Mouse (Mus musculus) regulatory T cell (primary cell): ENCODE measurements at regions not wholly inside any gene's neighbourhood (a gene's known extent, or its start where the extent isn't known, plus 50 kb on each side); places are given as distances from the start of the nearest gene placed in this dataset.

Experiments used
- in situ Hi-C: fragments of 300-600 bp; cut with MboI, MseI; formaldehyde crosslinking; loops from one replicate; pipeline ENCODE4 v1.15.1; 2025; ENCODE audit warnings: high pct_unique_total_duplicates

GRCm38 (mm10) chr12:7777220-7778055 lies 200.0 kb upstream of the Apob start:
- in situ Hi-C loops = no loop called here

- in situ Hi-C loops = no loop called here
Measured at GRCm38 (mm10) chr12:7778056-7778440, 199.4 kb upstream of the Apob start.

DNA sequence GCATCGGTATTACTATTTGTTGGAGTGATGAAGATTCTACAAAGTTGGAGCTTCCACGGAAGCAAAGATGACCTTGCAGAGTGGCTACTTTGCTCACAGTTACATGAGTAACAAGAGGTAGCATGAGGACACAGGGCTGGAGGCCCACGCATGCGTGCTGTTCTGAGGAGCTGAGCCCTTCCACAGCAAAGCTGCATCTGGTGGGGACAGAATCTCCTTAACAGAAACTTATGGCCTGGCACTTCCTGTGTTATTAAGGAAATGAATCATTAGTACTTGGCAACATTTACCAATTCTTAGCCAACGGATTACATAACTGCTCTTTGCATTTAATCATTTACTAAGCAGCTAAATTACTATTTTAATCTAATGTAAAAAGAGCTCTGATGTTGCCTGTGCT lies 160.8 kb upstream of the Apob start:
- in situ Hi-C loops = no loop called here

GRCm38 (mm10) chr12:7820006-7820704 lies 157.3 kb upstream of the Apob start:
- in situ Hi-C loops = no loop called here

DNA sequence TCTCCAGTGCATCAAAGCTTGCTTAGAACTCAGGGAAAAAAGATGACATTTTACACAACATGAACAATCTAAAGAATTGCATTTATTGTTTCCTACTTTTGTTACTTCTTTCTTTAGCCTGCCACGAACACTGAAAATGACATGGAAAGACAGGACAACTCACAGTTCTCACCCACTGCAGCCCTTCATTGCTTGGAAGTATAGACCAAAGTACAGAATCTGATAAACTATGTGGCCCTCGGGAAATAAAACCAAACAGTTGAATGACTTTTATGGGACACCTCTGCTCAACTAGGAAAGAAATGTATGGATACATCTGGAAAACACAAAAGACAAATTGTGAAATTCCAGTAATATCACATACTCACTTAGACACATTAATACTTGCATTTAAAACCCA lies 156.7 kb upstream of the Apob start:
- in situ Hi-C loops = no loop called here

GRCm38 (mm10) chr12:7835731-7836130 lies 141.7 kb upstream of the Apob start:
- in situ Hi-C loops = no loop called here

DNA sequence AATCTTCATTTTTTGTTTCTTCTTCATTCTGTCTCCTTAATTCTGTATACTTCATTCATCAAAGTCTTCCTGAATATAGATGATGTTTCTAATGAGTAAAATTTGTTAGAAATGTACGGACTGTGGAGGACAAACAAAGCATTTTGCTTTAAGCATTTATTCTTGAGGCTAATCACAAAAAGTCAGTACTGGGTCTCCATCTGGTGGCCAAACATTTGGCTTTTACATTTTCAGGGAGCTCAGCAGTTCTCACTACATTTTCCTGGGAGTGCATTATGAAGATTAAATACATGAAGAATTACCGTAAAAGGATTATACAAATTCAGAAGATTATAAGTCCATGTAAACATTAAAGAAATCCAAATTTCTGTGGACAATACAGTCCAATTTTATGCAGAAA lies 123.6 kb upstream of the Apob start:
- in situ Hi-C loops = no loop called here

DNA sequence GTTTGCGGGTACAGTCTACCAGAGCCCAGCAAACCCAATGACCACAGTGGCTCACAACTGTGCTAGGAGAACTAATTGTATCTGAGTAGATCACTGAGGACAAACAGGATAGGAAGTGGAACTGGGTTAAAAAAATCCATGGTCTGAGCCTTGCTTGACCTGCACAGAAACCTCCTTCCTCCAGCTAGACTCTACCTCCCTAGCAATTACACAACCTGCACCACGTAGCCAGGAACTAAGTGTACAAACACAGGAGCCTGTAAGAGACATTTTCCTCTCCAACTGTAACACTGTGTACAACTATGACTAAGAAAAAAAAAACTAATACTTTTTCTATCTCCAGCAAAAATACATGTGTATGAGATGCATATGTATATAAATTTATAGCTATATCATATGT lies 121.8 kb upstream of the Apob start:
- in situ Hi-C loops = no loop called here

DNA sequence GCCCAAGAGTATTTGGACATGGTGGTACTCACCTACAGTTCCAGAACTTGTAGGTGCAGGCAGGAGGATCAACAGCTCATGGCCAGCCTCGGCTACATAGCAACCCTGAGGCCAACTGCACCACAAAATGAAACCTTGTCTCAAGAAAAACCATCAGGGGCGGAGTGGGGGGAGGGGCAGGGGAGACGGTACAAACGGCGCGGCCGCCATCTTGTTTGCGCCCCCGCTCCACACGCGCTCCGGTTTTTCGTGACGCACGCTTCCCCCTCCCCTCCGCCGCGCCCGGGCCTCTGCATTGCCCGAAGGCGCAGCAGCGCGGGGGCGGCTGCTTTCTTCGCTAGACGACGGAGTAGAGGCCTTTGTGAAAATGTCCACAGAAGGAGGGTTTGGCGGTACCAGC lies 117.9 kb upstream of the Apob start:
- in situ Hi-C loops = no loop called here

DNA sequence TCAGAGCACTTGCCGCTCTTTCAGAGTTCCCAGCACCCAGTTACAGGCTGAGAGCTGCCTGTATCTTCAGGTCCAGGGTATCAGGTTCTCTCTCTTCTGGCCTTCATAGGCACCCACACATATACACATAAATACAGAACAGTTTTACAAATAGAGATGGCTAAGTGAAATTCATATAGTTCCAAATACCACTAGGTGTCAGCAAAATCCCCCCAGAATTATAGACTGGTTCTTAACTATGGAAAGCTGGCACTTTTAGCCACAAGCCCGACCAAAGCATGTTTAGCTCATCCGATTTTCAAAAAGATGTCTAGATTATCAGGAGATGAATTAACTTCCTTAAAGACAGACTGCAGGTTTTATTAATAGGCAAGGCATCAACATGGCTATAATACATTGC lies 107.4 kb upstream of the Apob start:
- in situ Hi-C loops = no loop called here

- in situ Hi-C loops = no loop called here
Measured at GRCm38 (mm10) chr12:7870473-7870872, 107.0 kb upstream of the Apob start.

- in situ Hi-C loops = no loop called here
Measured at GRCm38 (mm10) chr12:7875454-7875853, 102.0 kb upstream of the Apob start.

- in situ Hi-C loops = no loop called here
Measured at GRCm38 (mm10) chr12:7876302-7877063, 101.0 kb upstream of the Apob start.

DNA sequence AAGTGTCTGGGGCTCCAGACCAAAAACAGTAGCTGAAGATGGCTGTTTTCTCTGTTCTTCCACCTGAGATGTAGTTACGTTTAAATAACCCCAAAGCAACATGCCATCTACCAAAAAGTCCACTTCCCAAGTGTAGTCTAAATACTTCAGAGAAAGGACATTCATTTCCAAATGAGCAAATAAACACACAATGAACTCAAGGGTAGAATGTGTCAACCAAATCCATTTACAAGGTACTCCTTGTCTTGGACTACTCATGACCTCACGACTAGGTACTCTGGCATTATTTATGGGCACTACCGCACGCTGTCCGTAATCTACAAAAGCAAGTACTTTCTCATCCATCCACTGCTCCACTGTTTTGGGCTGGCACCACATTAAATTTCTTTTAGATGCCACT lies 98.7 kb upstream of the Apob start:
- in situ Hi-C loops = no loop called here

GRCm38 (mm10) chr12:7896156-7896555 lies 81.3 kb upstream of the Apob start:
- in situ Hi-C loops = no loop called here

GRCm38 (mm10) chr12:7905329-7905728 lies 72.1 kb upstream of the Apob start:
- in situ Hi-C loops = no loop called here

DNA sequence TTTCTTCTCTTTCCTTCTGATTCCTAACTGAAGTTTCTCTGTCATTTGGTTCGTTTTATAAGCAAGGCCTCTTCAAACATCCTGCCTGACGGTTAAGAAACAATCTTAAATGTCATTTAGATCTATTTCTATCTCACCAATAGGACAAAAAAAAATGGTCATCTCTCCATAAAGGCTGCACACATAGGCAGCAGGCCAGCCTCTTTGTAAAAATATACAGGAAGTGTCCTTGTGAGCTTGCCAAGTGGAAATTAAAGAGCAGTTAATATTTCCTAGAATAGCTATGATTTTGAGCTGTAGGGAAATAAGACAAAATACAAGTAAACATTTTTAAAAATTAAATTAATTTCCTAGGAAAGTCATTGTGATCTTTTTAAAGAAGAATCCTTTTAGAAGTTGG lies 70.6 kb upstream of the Apob start:
- in situ Hi-C loops = no loop called here

- in situ Hi-C loops = no loop called here
Measured at GRCm38 (mm10) chr12:7909746-7910360, 67.6 kb upstream of the Apob start.

- in situ Hi-C loops = no loop called here
Measured at GRCm38 (mm10) chr12:7910509-7910908, 66.9 kb upstream of the Apob start.

DNA sequence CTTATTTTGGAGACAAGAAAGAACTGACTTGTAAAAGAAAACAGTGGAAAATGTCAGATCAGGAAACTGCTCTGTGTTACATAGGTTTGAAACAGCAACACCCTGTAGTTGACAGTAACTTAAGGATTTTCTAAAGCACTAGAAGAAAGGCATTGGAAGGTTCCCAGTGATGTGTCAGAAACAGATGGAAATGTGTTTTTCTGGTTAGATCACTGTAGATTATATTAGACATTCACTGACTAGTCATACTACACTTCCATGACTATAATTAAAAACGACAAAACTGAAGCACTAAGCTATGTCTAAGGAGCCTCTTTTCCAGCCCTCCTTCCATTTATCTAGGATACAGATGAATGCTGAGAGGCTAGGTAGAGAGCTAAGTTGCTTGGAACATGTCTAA lies 59.1 kb upstream of the Apob start:
- in situ Hi-C loops = no loop called here

GRCm38 (mm10) chr12:7918967-7919708 lies 58.3 kb upstream of the Apob start:
- in situ Hi-C loops = no loop called here
